8 mouse cellular contexts compared by ENCODE assay signal in genomic region chr15:84754987-84755386, GRCm38 (mm10). TPM values are rescaled to one million over a fixed set of nuclear protein-coding genes. Genes with fewer than 3 reads are reported as not detected.
DNase-seq lines count a peak whose midpoint lies in the region; ATAC-seq and TF ChIP-seq lines count a peak whose summit lies in the region.

No protein-coding gene starts in this region.

- H3K27me3 ChIP-seq in hindbrain, embryonic 16.5 days (replicated peaks; ENCODE audit: control insufficient read depth, insufficient read depth, low read length): no peaks in the 10 kb centered on the region

- ATAC-seq in hindbrain, embryonic 16.5 days: peak; percentile 61
- no peak for ATAC-seq in inflammation-experienced regulatory T-cells, adult 6 months

- no peak overlapping the region for H3K4me2 ChIP-seq in hindbrain, embryonic 16.5 days (ENCODE audit: low read length)

- H3K9ac ChIP-seq in hindbrain, embryonic 16.5 days (ENCODE audit: low read depth, low read length): no peak overlapping the region

- peak; percentile 76 for DNase-seq in adipocyte (ENCODE audit: low spot score)
- peak; percentile 57 for DNase-seq in cerebellum, adult 9-11 months
- peak; percentile 55 to 75 for DNase-seq in frontal cortex, postnatal 14 days (ENCODE audit: low spot score in 2 of 2)
- DNase-seq in left cerebral cortex, adult 2 months (ENCODE audit: extremely low spot score in 1 of 2, low spot score in 2 of 2): peak; percentile 69 to 80
- peak; percentile 83 for DNase-seq in mesoderm, embryonic 11.5 days (ENCODE audit: low read depth, low spot score)
- DNase-seq in right cerebral cortex, postnatal 25 days: peak; percentile 61

- peaks cover 15% of the 10 kb centered on the region for H3K4me1 ChIP-seq in hindbrain, embryonic 16.5 days (ENCODE audit: control insufficient read depth, insufficient read depth, low read depth, low read length)

- no peak overlapping the region for H3K4me3 ChIP-seq in hindbrain, embryonic 16.5 days (ENCODE audit: low read length)
- no peak overlapping the region for H3K4me3 ChIP-seq in left cerebral cortex, adult 2 months

- 13% methylated on average over 3 of the region's 3 CpGs for WGBS in hindbrain, embryonic 16.5 days

- H3K9me3 ChIP-seq in hindbrain, embryonic 16.5 days (ENCODE audit: control insufficient read depth, low read length): no peaks in the 10 kb centered on the region

- TF ChIP-seq CTCF in left cerebral cortex, adult 2 months (IDR thresholded peaks at IDR 0.05): peak; percentile 96

- intact Hi-C loops in left cerebral cortex, adult 2 months (cut with DNase I): loop anchor here (5.0 kb wide), 4 partner anchors 137 to 317 kb away; partner anchors contain the start of genes Gm29666 and Nup50

- H3K27ac ChIP-seq in hindbrain, embryonic 16.5 days (ENCODE audit: low read depth, low read length): no peak overlapping the region
- H3K27ac ChIP-seq in left cerebral cortex, adult 2 months: no peak overlapping the region

- no peaks in the 10 kb centered on the region for H3K36me3 ChIP-seq in hindbrain, embryonic 16.5 days (ENCODE audit: control insufficient read depth, insufficient read depth, low read length)

RNA-seq across cellular contexts. Expression of gene Arhgap8, which starts 35.1 kb away (rescaled TPM):
- polyA plus RNA-seq in hindbrain, embryonic 16.5 days (2015; fragmentation: Nextera tagmentation; extraction: Ambion mirVana): 0.61 and 0.96 TPM in 2 replicates
- not detected for total RNA-seq in left cerebral cortex, adult 2 months (2021)
- under 1 TPM in 1 of 3 experiments, not detected in 2; 0.24 TPM for polyA plus RNA-seq in inflammation-experienced regulatory T-cells, adult 6 months (2017; shearing (Covaris generic))
